Mouse (Mus musculus): ENCODE measurements around the gene Aoc1. TPM values are rescaled to one million over a fixed set of nuclear protein-coding genes. Genes with fewer than 3 reads are reported as not detected.

Aoc1 gene
- polyA plus RNA-seq, 1 experiment from 2014 or later, result 2.5 TPM

DNA sequence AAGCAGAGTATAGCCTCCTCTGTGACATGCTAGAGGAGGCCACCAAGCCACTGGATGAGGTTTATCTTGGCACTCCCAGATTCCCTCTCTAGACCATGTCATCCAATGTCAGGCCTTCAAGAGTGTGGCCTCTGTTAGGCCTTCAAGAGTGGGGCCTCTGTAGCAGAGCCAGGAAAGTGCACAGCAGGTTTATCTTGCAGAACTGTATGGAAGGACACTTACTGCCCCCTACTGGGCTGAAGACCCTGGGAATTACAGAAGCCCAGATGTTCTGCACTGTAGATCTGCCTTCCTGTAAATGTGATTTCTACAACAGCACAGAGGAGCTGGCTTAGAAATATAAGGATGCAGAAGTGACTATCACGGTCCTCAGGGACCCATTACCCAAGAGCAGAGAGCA lies 82.2 kb downstream of the Aoc1 start:
- peak; percentile 47; the same call in 1 of the 2 replicates for ATAC-seq (replicated peaks; ENCODE audit: low FRiP score, low TSS enrichment, low read depth)
- Histone ChIP-seq H3K27me3 (replicated peaks; ENCODE audit: control insufficient read depth, insufficient read depth, low read length) (no peaks in the 10 kb centered on the region), H3K4me2 (ENCODE audit: low read length) (no peak overlapping the region)

DNA sequence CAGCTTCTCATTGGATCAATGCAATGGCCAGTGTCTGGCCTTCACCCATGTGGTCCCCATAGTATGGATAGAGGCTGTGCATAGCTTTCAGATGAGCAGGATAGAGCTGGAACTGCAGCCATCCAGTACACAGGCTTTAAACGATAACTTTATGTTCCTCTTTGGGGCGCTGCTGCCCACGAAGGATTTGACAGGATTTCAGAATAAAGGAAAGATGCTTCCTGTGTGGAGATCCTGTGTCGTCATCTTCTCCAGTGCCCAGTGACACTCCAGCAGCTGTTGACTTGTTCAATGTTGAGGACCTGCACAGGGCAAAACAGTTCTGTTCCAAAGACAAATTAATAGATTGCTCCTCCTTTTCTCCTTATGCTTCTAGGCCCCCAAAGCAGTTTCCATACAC lies 84.1 kb downstream of the Aoc1 start:
- DNase-seq (ENCODE audit: low spot score), result no peak
- H3K4me3 ChIP-seq (ENCODE audit: low read depth, low read length), result no peak overlapping the region
- H3K4me2 ChIP-seq (ENCODE audit: low read length), result no peak overlapping the region
- no peaks in the 10 kb centered on the region for H3K36me3 ChIP-seq (ENCODE audit: control insufficient read depth, insufficient read depth, low read length)
- H3K27me3 ChIP-seq (replicated peaks; ENCODE audit: control insufficient read depth, insufficient read depth, low read length), result no peaks in the 10 kb centered on the region
- 80% methylated on average over 4 of the region's 4 CpGs for WGBS
- H3K4me1 ChIP-seq (replicated peaks; ENCODE audit: control insufficient read depth, insufficient read depth, low read length), result no peaks in the 10 kb centered on the region
- H3K9ac ChIP-seq (ENCODE audit: low read length), result no peak overlapping the region
- no peak overlapping the region for H3K27ac ChIP-seq (ENCODE audit: low read depth)
- ATAC-seq (replicated peaks; ENCODE audit: low FRiP score, low TSS enrichment, low read depth), result no peak
- H3K9me3 ChIP-seq (ENCODE audit: control insufficient read depth, low read length), result no peaks in the 10 kb centered on the region

More for the DNA sequence above, 82.2 kb downstream of the Aoc1 start:
- Histone ChIP-seq H3K4me1 (replicated peaks; ENCODE audit: control insufficient read depth, insufficient read depth, low read length) (no peaks in the 10 kb centered on the region), H3K27ac (ENCODE audit: low read depth) (no peak overlapping the region), H3K9ac (ENCODE audit: low read length) (no peak overlapping the region), H3K9me3 (ENCODE audit: control insufficient read depth, low read length) (no peaks in the 10 kb centered on the region), H3K36me3 (ENCODE audit: control insufficient read depth, insufficient read depth, low read length) (no peaks in the 10 kb centered on the region), H3K4me3 (ENCODE audit: low read depth, low read length) (no peak overlapping the region)
- 33% methylated on average over 1 of the region's 1 CpGs for WGBS
- peak; percentile 82 for DNase-seq (ENCODE audit: low spot score)

DNA sequence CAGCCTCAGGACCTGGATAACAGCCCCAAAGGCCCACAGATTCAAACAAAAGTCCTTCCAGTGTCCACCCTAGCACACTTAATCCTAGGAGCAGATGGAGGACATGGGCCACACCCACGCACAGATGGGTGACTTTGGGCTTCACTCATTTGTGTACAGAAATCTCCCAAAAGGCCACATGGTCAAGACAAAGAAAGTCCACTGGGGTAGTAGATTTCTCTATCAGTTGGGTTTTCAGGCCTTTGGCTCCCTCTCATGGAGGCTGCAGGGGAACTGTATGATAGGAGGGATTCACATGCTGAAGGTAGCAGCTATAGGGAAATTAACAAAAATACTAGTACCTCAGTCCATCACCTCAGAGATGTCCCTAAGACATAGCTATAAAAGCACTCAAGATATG lies 85.4 kb downstream of the Aoc1 start:
- H3K36me3 ChIP-seq (ENCODE audit: control insufficient read depth, insufficient read depth, low read length), result no peaks in the 10 kb centered on the region
- H3K4me1 ChIP-seq (replicated peaks; ENCODE audit: control insufficient read depth, insufficient read depth, low read length), result no peaks in the 10 kb centered on the region
- ATAC-seq (replicated peaks; ENCODE audit: low FRiP score, low TSS enrichment, low read depth) (no peak), DNase-seq (ENCODE audit: low spot score) (no peak)
- H3K27me3 ChIP-seq (replicated peaks; ENCODE audit: control insufficient read depth, insufficient read depth, low read length), result no peaks in the 10 kb centered on the region
- no peak overlapping the region for H3K27ac ChIP-seq (ENCODE audit: low read depth)
- H3K4me2 ChIP-seq (ENCODE audit: low read length), result no peak overlapping the region
- no peak overlapping the region for H3K9ac ChIP-seq (ENCODE audit: low read length)
- 65% methylated on average over 1 of the region's 1 CpGs for WGBS
- no peaks in the 10 kb centered on the region for H3K9me3 ChIP-seq (ENCODE audit: control insufficient read depth, low read length)
- no peak overlapping the region for H3K4me3 ChIP-seq (ENCODE audit: low read depth, low read length)

Other genes starting within 250 kb of the Aoc1 start
- 0.70 and 1.0 TPM in 2 replicates for gene AI854703, start 246.1 kb upstream of the Aoc1 start, polyA plus RNA-seq (2014; fragmentation: Nextera tagmentation; extraction: Ambion mirVana)
- 0.73 and 0.77 TPM in 2 replicates for gene Gimap8, start 225.7 kb upstream of the Aoc1 start, polyA plus RNA-seq (2014; fragmentation: Nextera tagmentation; extraction: Ambion mirVana)
- 14.1 and 15.9 TPM in 2 replicates for gene Gimap9, start 196.8 kb upstream of the Aoc1 start, polyA plus RNA-seq (2014; fragmentation: Nextera tagmentation; extraction: Ambion mirVana)
- gene Gimap4, start 188.3 kb upstream of the Aoc1 start, polyA plus RNA-seq (2014; fragmentation: Nextera tagmentation; extraction: Ambion mirVana), result 18.3 and 19.1 TPM in 2 replicates
- 22.8 and 24.3 TPM in 2 replicates for gene Gimap6, start 164.7 kb upstream of the Aoc1 start, polyA plus RNA-seq (2014; fragmentation: Nextera tagmentation; extraction: Ambion mirVana)
- gene Gm28053, start 154.3 kb upstream of the Aoc1 start, polyA plus RNA-seq (2014; fragmentation: Nextera tagmentation; extraction: Ambion mirVana), result 1.4 and 4.9 TPM in 2 replicates
- 0.14 and 0.16 TPM in 2 replicates for gene Gimap7, start 154.3 kb upstream of the Aoc1 start, polyA plus RNA-seq (2014; fragmentation: Nextera tagmentation; extraction: Ambion mirVana)
- 21.0 and 23.8 TPM in 2 replicates for gene Gimap1, start 133.8 kb upstream of the Aoc1 start, polyA plus RNA-seq (2014; fragmentation: Nextera tagmentation; extraction: Ambion mirVana)
- gene Gimap5, start 126.7 kb upstream of the Aoc1 start, polyA plus RNA-seq (2014; fragmentation: Nextera tagmentation; extraction: Ambion mirVana), result 9.0 and 10.7 TPM in 2 replicates
- 0.19 TPM in 1 of 2 replicates, not detected in the other for gene Gimap3, start 102.0 kb upstream of the Aoc1 start, polyA plus RNA-seq (2014; fragmentation: Nextera tagmentation; extraction: Ambion mirVana)
- gene Tmem176a, start 32.0 kb upstream of the Aoc1 start, polyA plus RNA-seq (2014; fragmentation: Nextera tagmentation; extraction: Ambion mirVana), result 171 and 182 TPM in 2 replicates
- 373 and 390 TPM in 2 replicates for gene Tmem176b, start 31.4 kb upstream of the Aoc1 start, polyA plus RNA-seq (2014; fragmentation: Nextera tagmentation; extraction: Ambion mirVana)
- gene 1600015I10Rik, start 57.0 kb downstream of the Aoc1 start, polyA plus RNA-seq (2014; fragmentation: Nextera tagmentation; extraction: Ambion mirVana), result not detected in 2 replicates
- not detected in 2 replicates for gene Doxl2, start 102.1 kb downstream of the Aoc1 start, polyA plus RNA-seq (2014; fragmentation: Nextera tagmentation; extraction: Ambion mirVana)
- not detected in 2 replicates for gene Svs1, start 114.0 kb downstream of the Aoc1 start, polyA plus RNA-seq (2014; fragmentation: Nextera tagmentation; extraction: Ambion mirVana)
- gene Gpnmb, start 163.7 kb downstream of the Aoc1 start, polyA plus RNA-seq (2014; fragmentation: Nextera tagmentation; extraction: Ambion mirVana), result 0.34 and 0.47 TPM in 2 replicates
- gene Malsu1, start 200.9 kb downstream of the Aoc1 start, polyA plus RNA-seq (2014; fragmentation: Nextera tagmentation; extraction: Ambion mirVana), result 74.9 and 82.9 TPM in 2 replicates

All from intestine, embryonic 14.5 days (tissue).